Mouse (Mus musculus) erythroblast, embryonic 14.5 days (primary cell): ENCODE data around the gene Ficd.

Source experiments
- GATA1 ChIP-seq: IDR thresholded peaks from 2 replicates; pipeline ENCODE4 v1.6.1; 2012; ENCODE audit warnings: low read length, inconsistent platforms, mixed read lengths
- TAL1 ChIP-seq: IDR thresholded peaks from 3 replicates; pipeline ENCODE4 v1.6.1; 2012; ENCODE audit warnings: low read length, inconsistent platforms, mixed read lengths

GRCm38 (mm10) chr5:113751521-113752157 is 16.0 kb downstream of the Ficd start:
- no peak for TF ChIP-seq TAL1
- TF ChIP-seq GATA1 = no peak
